9 mouse cellular contexts compared by ENCODE assay signal in genomic region chr16:87754858-87755257, GRCm38 (mm10). TPM values are rescaled to one million over a fixed set of nuclear protein-coding genes. Genes with fewer than 3 reads are reported as not detected.
DNase-seq lines count a peak whose midpoint lies in the region; ATAC-seq lines count a peak whose summit lies in the region.
"Had no signal": no experiment of that assay in that cellular context is flagged by ENCODE, and none has a peak within 500 bp of the region (broad histone marks: within the 10 kb centered on the region; RNA-seq: fewer than 3 reads in every experiment).

No protein-coding gene starts in this region.

- H3K4me1 ChIP-seq in intestine, embryonic 15.5 days (replicated peaks) = no peaks in the 10 kb centered on the region
- H3K4me1 ChIP-seq in limb, embryonic 10.5 days = no peaks in the 10 kb centered on the region
- H3K4me1 ChIP-seq: heart, embryonic 13.5 days had no signal

- no peak overlapping the region for H3K4me2 ChIP-seq in intestine, embryonic 15.5 days (replicated peaks)
- H3K4me2 ChIP-seq: heart, embryonic 13.5 days had no signal

- DNase-seq in urinary bladder, adult 18-20 months (ENCODE audit: low spot score in 2 of 2) = peak; percentile 17 to 18
- no peak for DNase-seq in urinary bladder, postnatal 4 days (ENCODE audit: low spot score in 2 of 2)
- DNase-seq in adrenal gland, adult 2 months = peak; percentile 69
- DNase-seq in embryo, embryonic 10.5 days (ENCODE audit: low spot score) = peak; percentile 59
- peak; percentile 41 for DNase-seq in limb, embryonic 10.5 days (ENCODE audit: low spot score)
- peak; percentile 33 to 43 for DNase-seq in urinary bladder, postnatal 36 days (ENCODE audit: low spot score in 2 of 2)

- no peak overlapping the region for H3K27ac ChIP-seq in intestine, embryonic 15.5 days
- no peak overlapping the region for H3K27ac ChIP-seq in limb, embryonic 10.5 days
- H3K27ac ChIP-seq: heart, embryonic 13.5 days had no signal

- ATAC-seq in intestine, embryonic 15.5 days = 0 out of 2 replicates have a peak, but pooled peaks have one; percentile 23
- ATAC-seq in neutrophil, adult 5-6 weeks (ENCODE audit: extremely low read depth, insufficient number of reproducible peaks, low FRiP score, poor library complexity, severe bottlenecking) = peak; percentile 83

- 60% methylated on average over 9 of the region's 9 CpGs for WGBS in intestine, embryonic 15.5 days
- 71% methylated on average over 9 of the region's 9 CpGs for WGBS in limb, embryonic 10.5 days

- no peak overlapping the region for H3K4me3 ChIP-seq in intestine, embryonic 15.5 days (replicated peaks)
- no peak overlapping the region for H3K4me3 ChIP-seq in limb, embryonic 10.5 days
- H3K4me3 ChIP-seq: heart, embryonic 13.5 days had no signal

- no peak overlapping the region for H3K9ac ChIP-seq in intestine, embryonic 15.5 days
- H3K9ac ChIP-seq: heart, embryonic 13.5 days had no signal

- H3K9me3 ChIP-seq in intestine, embryonic 15.5 days = no peaks in the 10 kb centered on the region
- no peaks in the 10 kb centered on the region for H3K9me3 ChIP-seq in limb, embryonic 10.5 days (replicated peaks)
- H3K9me3 ChIP-seq: heart, embryonic 13.5 days had no signal

- H3K36me3 ChIP-seq in intestine, embryonic 15.5 days = no peaks in the 10 kb centered on the region
- no peaks in the 10 kb centered on the region for H3K36me3 ChIP-seq in limb, embryonic 10.5 days
- H3K36me3 ChIP-seq: heart, embryonic 13.5 days had no signal

- no peaks in the 10 kb centered on the region for H3K27me3 ChIP-seq in intestine, embryonic 15.5 days (replicated peaks)
- H3K27me3 ChIP-seq in limb, embryonic 10.5 days (ENCODE audit: low read depth, poor library complexity, severe bottlenecking) = no peaks in the 10 kb centered on the region
- H3K27me3 ChIP-seq: heart, embryonic 13.5 days had no signal

RNA-seq across cellular contexts. Expression of gene Bach1, which starts 56.1 kb away (rescaled TPM):
- 10 to 100 TPM; 14.3 to 25.7 TPM for total RNA-seq in adrenal gland, adult 2 months (2021)
- 4.2 and 5.6 TPM in 2 replicates for polyA plus RNA-seq in adrenal gland, adult 2 months (2012; rRNA removed)
- polyA plus RNA-seq in intestine, embryonic 15.5 days (2015; fragmentation: Nextera tagmentation; extraction: Ambion mirVana) = 17.4 and 19.7 TPM in 2 replicates
- polyA plus RNA-seq in limb, embryonic 10.5 days (2016; fragmentation: Nextera tagmentation; extraction: Ambion mirVana) = 12.5 and 15.4 TPM in 2 replicates
- 94.8 and 113 TPM in 2 replicates for total RNA-seq in neutrophil, adult 5-6 weeks (2017)

Comparison
In these comparisons a context has a peak if more than half of its experiments do, and no peak if none do; other contexts are left out.
1. DNase-seq: peak in urinary bladder, adult 18-20 months (2 of 2), adrenal gland, adult 2 months (single experiment), embryo, embryonic 10.5 days (single experiment), limb, embryonic 10.5 days (single experiment) and urinary bladder, postnatal 36 days (2 of 2); none in urinary bladder, postnatal 4 days (0 of 2).